Mouse (Mus musculus) forebrain, postnatal 0 days (tissue): ENCODE data around the gene Capns1. TPM values are rescaled to one million over a fixed set of nuclear protein-coding genes. Genes with fewer than 3 reads are reported as not detected.
A peak's percentile ranks its signal among the peaks of the same experiment; 100 is the strongest.

Experiments used
- ATAC-seq: fragments of 200-750 bp; cut with Nextera tagmentation; 2 replicates; pipeline ENCODE4 v1.8.0; 2017; ENCODE audit warnings: mild to moderate bottlenecking, moderate library complexity
- DNase-seq: peaks from one replicate; pipeline ENCODE4 v3.0.0-alpha.2; 2015
- H3K27ac ChIP-seq: fragments of 300-500 bp; sonication (generic); 2 replicates; pipeline ENCODE4 v1.5.1; 2014; ENCODE audit warnings: low read depth, mild to moderate bottlenecking, antibody characterized with exemption, low read length, moderate library complexity, mixed read lengths
- H3K27me3 ChIP-seq: fragments of 300-500 bp; sonication (generic); 2 replicates; pipeline ENCODE4 v1.6.1; 2014; ENCODE audit warnings: mild to moderate bottlenecking, low read length, mixed read lengths; ENCODE audit not compliant: insufficient read depth
- H3K36me3 ChIP-seq: fragments of 300-500 bp; sonication (generic); 2 replicates; pipeline ENCODE4 v1.6.1; 2014; ENCODE audit warnings: mild to moderate bottlenecking, moderate library complexity; ENCODE audit not compliant: insufficient read depth
- H3K4me1 ChIP-seq: fragments of 300-500 bp; sonication (generic); 2 replicates; pipeline ENCODE4 v1.6.1; 2014; ENCODE audit warnings: antibody characterized with exemption; ENCODE audit not compliant: insufficient read depth
- H3K4me2 ChIP-seq: fragments of 300-500 bp; sonication (generic); 2 replicates; pipeline ENCODE4 v1.6.1; 2014; ENCODE audit warnings: low read depth, mild to moderate bottlenecking, moderate library complexity
- H3K4me3 ChIP-seq: fragments of 300-500 bp; sonication (generic); 2 replicates; pipeline ENCODE4 v1.5.1; 2014; ENCODE audit warnings: low read depth, low read length, mixed read lengths
- H3K9ac ChIP-seq: fragments of 300-500 bp; sonication (generic); 2 replicates; pipeline ENCODE4 v1.6.1; 2014; ENCODE audit warnings: mild to moderate bottlenecking
- H3K9me3 ChIP-seq: fragments of 300-500 bp; sonication (generic); 2 replicates; pipeline ENCODE4 v1.6.1; 2016; ENCODE audit warnings: low read length
- CTCF ChIP-seq: sonication (generic); IDR thresholded peaks from 2 replicates; pipeline ENCODE4 v1.5.1; 2016; ENCODE audit warnings: antibody characterized with exemption, control low read depth, low read depth
- WGBS: fragments of 180-500 bp; shearing (Covaris S2); extraction: QIAGEN DNeasy Blood & Tissue Kit; methylation state at CpG from one replicate; pipeline ENCODE4 v1.1.7; 2014; 5-methylcytosine and 5-hydroxymethylcytosine counted together
- polyA plus RNA-seq: library from polyadenylated mRNA; unstranded; fragments of >200 nt; fragmentation: Nextera tagmentation; extraction: Ambion mirVana; gene quantifications from 2 replicates; pipeline ENCODE4 v1.2.1, GENCODE M21; 2015
- total RNA-seq: library from RNA; depleted of rRNA; stranded (reverse); fragments of >200 nt; gene quantifications from 2 replicates; pipeline ENCODE4 v1.2.3, GENCODE M21; 2014

Gene Capns1
- total and polyA plus RNA-seq, 2 experiments from 2014 or later, result 65.9 to 162 TPM

- 1% methylated on average over 67 of the region's 67 CpGs for WGBS
- Histone ChIP-seq H3K4me3 (peak within 1 kb of the TSS; percentile 69), H3K36me3 (peaks cover 30% of the 10 kb centered on the region)
These were observed 33.3 kb upstream of the Capns1 start, which contains the start of the genes Polr2i and Tbcb for GRCm38 (mm10) chr7:30231669-30232454. Gene Polr2i, plus strand, starts transcription at chr7:30231948. Gene Tbcb, minus strand, starts transcription at chr7:30232272.

DNA sequence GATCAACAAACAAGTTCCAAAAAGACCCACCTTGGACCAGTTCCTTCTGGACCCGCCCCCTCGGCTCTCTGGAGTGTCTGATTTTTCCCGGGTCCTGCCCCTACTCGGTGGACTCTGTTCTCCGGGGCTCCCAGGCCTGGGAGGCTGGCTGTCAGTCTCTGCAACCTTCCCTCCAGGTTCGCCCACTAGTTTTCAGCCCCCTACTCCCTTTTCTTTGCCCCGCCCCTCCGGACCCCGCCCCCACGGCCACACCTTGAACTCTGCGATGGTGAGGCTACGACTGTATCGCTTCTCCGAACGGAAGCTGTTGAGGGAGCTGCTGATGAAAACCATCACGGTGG is 32.7 kb upstream of the Capns1 start:
- Histone ChIP-seq H3K4me2 (peak overlapping the region; percentile 64), H3K27me3 (no peaks in the 10 kb centered on the region), H3K4me3 (peak overlapping the region; percentile 69), H3K27ac (peak overlapping the region; percentile 97), H3K9me3 (no peaks in the 10 kb centered on the region), H3K9ac (peak overlapping the region; percentile 67), H3K4me1 (0 out of 2 replicates have a peak, but pooled peaks cover 5% of the 10 kb centered on the region), H3K36me3 (peaks cover 36% of the 10 kb centered on the region)
- WGBS, result 0% methylated on average over 16 of the region's 16 CpGs
- no peak for TF ChIP-seq CTCF
- no peak; the same call in 1 of the 2 replicates for ATAC-seq
- DNase-seq, result no peak

More at GRCm38 (mm10) chr7:30231669-30232454, 33.3 kb upstream of the Capns1 start, which contains the start of the genes Polr2i and Tbcb:
- peak; percentile 99 for DNase-seq
- Histone ChIP-seq H3K4me2 (peak within 1 kb of the TSS; percentile 64), H3K4me1 (0 out of 2 replicates have a peak, but pooled peaks cover 5% of the 10 kb centered on the region), H3K27me3 (no peaks in the 10 kb centered on the region), H3K9me3 (no peaks in the 10 kb centered on the region), H3K27ac (peak within 1 kb of the TSS; percentile 97), H3K9ac (peak within 1 kb of the TSS; percentile 67)
- ATAC-seq, result peak; percentile 97
- no peak; the same call in 1 of the 2 replicates for TF ChIP-seq CTCF

DNA sequence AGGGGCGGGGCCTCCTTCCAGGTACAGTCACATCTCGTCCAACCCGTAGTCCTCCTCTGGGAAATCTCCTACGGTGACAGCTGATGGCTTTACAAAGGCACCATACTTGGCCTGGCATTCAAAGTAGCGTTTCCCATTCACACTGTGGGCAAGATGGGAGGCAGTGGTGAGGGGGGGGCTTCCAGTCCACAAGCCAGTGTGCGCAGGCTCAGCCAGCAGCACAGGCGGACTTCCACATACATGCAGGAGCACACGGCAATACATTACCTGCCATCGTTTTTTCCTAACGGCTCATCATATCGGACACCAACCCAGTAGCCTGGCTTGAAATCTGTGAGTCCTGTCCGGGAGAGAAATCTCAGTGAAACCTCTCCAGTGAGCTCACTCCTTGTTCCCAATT is 25.6 kb upstream of the Capns1 start:
- no peak for TF ChIP-seq CTCF
- no peak overlapping the region for H3K9ac ChIP-seq
- no peak overlapping the region for H3K4me3 ChIP-seq
- no peak for DNase-seq
- no peak overlapping the region for H3K27ac ChIP-seq
- H3K4me1 ChIP-seq, result no peaks in the 10 kb centered on the region; the same call in 1 of the 2 replicates
- whole genome bisulfite sequencing, result 89% methylated on average over 12 of the region's 12 CpGs
- H3K9me3 ChIP-seq, result no peaks in the 10 kb centered on the region
- H3K27me3 ChIP-seq, result no peaks in the 10 kb centered on the region
- H3K36me3 ChIP-seq, result peaks cover 51% of the 10 kb centered on the region
- ATAC-seq, result no peak
- H3K4me2 ChIP-seq, result no peak overlapping the region

- WGBS, result 97% methylated on average over 5 of the region's 5 CpGs
- Histone ChIP-seq H3K9me3 (no peaks in the 10 kb centered on the region), H3K4me2 (no peak overlapping the region), H3K4me3 (no peak overlapping the region), H3K9ac (no peak overlapping the region), H3K4me1 (no peaks in the 10 kb centered on the region; the same call in 1 of the 2 replicates), H3K27ac (no peak overlapping the region), H3K36me3 (peaks cover 42% of the 10 kb centered on the region), H3K27me3 (no peaks in the 10 kb centered on the region)
- DNase-seq (no peak), ATAC-seq (no peak)
- no peak for TF ChIP-seq CTCF
These were observed 23.6 kb upstream of the Capns1 start for GRCm38 (mm10) chr7:30222205-30222604.

DNA sequence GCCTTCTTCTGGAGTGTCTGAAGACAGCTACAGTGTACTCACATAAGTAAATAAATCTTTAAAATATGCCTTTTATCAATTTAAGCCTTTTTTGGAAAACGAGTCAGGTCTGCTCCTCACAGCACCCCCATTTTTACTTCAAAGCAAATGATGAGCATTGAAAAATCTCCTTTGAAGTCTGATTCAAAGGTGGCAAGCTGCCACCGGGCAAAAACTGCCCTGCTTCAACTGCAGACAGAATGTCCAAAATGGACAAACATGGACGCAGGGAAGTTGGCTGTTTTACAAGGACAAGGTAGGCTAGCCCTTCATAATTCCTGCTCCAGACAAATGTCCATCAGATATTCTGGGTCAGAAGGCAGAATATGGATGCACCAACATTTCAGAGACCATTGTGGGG is 22.8 kb upstream of the Capns1 start:
- WGBS, result 69% methylated on average over 3 of the region's 3 CpGs
- TF ChIP-seq CTCF, result no peak
- Histone ChIP-seq H3K27me3 (no peaks in the 10 kb centered on the region), H3K9ac (no peak overlapping the region), H3K4me1 (no peaks in the 10 kb centered on the region; the same call in 1 of the 2 replicates), H3K27ac (no peak overlapping the region), H3K36me3 (peaks cover 34% of the 10 kb centered on the region), H3K4me3 (no peak overlapping the region), H3K4me2 (no peak overlapping the region), H3K9me3 (no peaks in the 10 kb centered on the region)
- DNase-seq, result no peak
- ATAC-seq, result no peak

- H3K4me2 ChIP-seq, result peak overlapping the region; percentile 90
- no peak overlapping the region for H3K27ac ChIP-seq
- no peaks in the 10 kb centered on the region for H3K9me3 ChIP-seq
- H3K36me3 ChIP-seq, result peaks cover 20% of the 10 kb centered on the region
- no peaks in the 10 kb centered on the region for H3K27me3 ChIP-seq
- H3K4me1 ChIP-seq, result no peaks in the 10 kb centered on the region; the same call in 1 of the 2 replicates
- ATAC-seq (no peak), DNase-seq (no peak)
- no peak for TF ChIP-seq CTCF
- H3K9ac ChIP-seq, result peak overlapping the region; percentile 49; the same call in 1 of the 2 replicates
- 13% methylated on average over 11 of the region's 11 CpGs for WGBS
- H3K4me3 ChIP-seq, result peak overlapping the region; percentile 43; the same call in 1 of the 2 replicates
These were observed 21.4 kb upstream of the Capns1 start for GRCm38 (mm10) chr7:30220008-30220356.

DNA sequence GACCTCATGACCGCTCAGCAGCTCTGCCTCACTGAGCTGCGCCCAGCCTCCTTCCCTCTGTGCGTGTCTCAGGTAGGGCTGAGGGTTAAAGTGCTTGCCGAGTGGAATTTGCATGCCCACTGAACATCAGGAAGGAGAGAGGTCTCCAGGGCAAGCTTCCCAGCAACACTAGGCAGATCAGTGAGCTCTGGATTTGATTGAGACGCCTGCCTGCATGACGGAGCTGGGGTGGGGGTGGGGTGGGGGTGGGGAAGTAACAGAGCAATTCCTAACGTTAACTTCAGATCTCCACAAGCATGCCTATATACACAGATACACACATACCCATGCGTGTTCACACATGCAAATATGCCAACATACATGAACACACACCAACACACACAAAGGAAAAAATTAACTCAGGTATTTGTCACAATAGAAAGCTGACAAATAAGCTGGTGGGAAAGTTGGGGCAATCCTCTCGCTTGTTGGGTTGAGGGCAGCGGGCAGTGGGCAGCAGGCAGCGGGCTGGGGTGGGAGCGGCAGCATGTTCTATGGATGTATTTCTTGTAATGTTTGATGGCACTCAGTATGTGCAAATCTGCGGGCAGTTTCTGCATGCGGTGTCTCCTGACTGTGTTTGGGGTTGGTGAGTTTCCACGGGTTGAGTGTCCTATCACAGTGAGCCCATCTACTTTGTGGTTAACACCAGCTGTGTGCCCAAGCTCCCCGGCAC is 20.8 kb upstream of the Capns1 start:
- WGBS, result 4% methylated on average over 16 of the region's 16 CpGs
- Histone ChIP-seq H3K27ac (peak overlapping the region; percentile 52), H3K4me1 (no peaks in the 10 kb centered on the region; the same call in 1 of the 2 replicates), H3K4me3 (peak overlapping the region; percentile 43), H3K27me3 (no peaks in the 10 kb centered on the region), H3K9ac (peak overlapping the region; percentile 49), H3K36me3 (peaks cover 17% of the 10 kb centered on the region), H3K9me3 (no peaks in the 10 kb centered on the region), H3K4me2 (peak overlapping the region; percentile 90)
- peak; percentile 72 for ATAC-seq
- no peak for TF ChIP-seq CTCF
- DNase-seq, result peak; percentile 76
